Mouse (Mus musculus): Measurements from ENCODE around the gene Rab42. TPM values are rescaled to one million over a fixed set of nuclear protein-coding genes. Genes with fewer than 3 reads are reported as not detected.
A peak's percentile ranks its signal among the peaks of the same experiment; 100 is the strongest.

The Rab42 gene
- total and polyA plus RNA-seq, 2 experiments from 2014 or later = 3.9 TPM; not detected in 1

DNA sequence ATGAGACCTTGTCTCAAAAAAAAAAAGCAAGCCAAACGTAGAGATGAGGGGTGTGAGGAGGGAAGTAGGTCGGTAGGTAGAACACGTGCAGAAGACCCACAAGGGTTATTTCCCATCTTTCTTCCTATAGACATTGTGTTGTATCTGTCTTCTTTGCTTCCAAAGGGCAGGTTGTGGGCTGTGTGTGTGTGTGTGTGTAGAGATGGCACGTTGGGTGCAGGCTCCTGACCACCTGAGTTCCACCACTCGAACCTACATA lies 40.9 kb downstream of the Rab42 start:
- Histone ChIP-seq H3K9me3 (replicated peaks; ENCODE audit: control insufficient read depth, low read length) (no peaks in the 10 kb centered on the region), H3K4me1 (ENCODE audit: control insufficient read depth, insufficient read depth) (peaks cover 10% of the 10 kb centered on the region), H3K36me3 (replicated peaks; ENCODE audit: control insufficient read depth, insufficient read depth, low read length) (no peaks in the 10 kb centered on the region), H3K27ac (ENCODE audit: low read depth) (no peak overlapping the region; the same call in 1 of the 2 replicates), H3K27me3 (ENCODE audit: control insufficient read depth, insufficient read depth, low read length) (no peaks in the 10 kb centered on the region), H3K4me2 (ENCODE audit: low read depth, low read length) (peak overlapping the region; percentile 63; the same call in 1 of the 2 replicates), H3K9ac (replicated peaks; ENCODE audit: low read depth, low read length) (0 out of 2 replicates have a peak overlapping the region, but pooled peaks have one; percentile 97), H3K4me3 (ENCODE audit: low read depth, low read length) (0 out of 2 replicates have a peak overlapping the region, but pooled peaks have one; percentile 89)
- no peak for DNase-seq (ENCODE audit: low spot score)
- 69% methylated on average over 5 of the region's 5 CpGs for WGBS
- TF ChIP-seq CTCF (IDR thresholded peaks at IDR 0.05; ENCODE audit: low read depth) (no peak), EP300 (IDR thresholded peaks at IDR 0.05; ENCODE audit: low read depth) (no peak)
- no peak for ATAC-seq (ENCODE audit: insufficient read depth, low read depth)

DNA sequence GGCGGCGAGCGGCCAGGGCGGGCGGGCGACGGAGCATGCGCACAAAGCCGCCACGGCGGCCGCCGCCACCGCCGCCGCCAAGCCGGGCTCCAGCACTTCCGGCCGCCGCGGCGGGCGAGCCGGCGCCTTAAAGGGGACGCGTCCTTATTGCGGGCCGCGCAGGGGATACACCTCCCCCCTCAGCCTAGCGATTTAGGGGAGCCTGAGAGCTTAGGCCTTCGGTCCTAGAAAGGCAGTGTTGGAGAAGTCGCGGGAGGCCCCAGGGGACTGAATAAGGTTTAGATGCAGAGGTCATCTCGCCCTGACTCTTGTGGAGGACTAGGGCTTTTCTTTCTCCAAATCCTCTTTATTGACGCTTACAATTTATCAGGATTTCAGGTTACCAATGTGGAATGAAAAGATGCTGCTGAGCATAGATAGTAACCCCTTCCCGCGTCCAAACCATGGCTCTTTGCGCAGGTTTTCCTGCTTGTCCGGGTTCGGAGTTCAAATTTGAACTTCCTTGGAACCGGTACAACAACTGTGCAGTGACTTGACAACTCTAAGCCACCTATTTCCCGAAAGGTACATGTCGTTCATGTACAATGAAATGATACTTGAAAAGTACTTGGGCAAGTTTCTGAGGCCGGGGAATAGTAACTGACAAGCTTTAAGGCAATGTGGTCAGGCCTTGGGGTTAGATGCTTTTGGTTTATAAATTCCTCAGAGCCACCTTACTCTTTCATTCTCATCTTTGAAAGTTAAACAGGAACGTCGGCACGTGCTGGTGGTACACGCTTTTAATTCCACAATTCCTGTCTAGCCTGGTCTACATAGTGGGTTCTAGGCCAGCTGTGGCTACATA lies 41.4 kb downstream of the Rab42 start, which contains the start of gene Gmeb1:
Gmeb1 (minus strand) TSS at position 89 of the 844 bp plus-strand sequence.
- Histone ChIP-seq H3K36me3 (replicated peaks; ENCODE audit: control insufficient read depth, insufficient read depth, low read length) (no peaks in the 10 kb centered on the region), H3K4me3 (ENCODE audit: low read depth, low read length) (peak within 1 kb of the TSS; percentile 89), H3K27me3 (ENCODE audit: control insufficient read depth, insufficient read depth, low read length) (no peaks in the 10 kb centered on the region), H3K27ac (ENCODE audit: low read depth) (peak within 1 kb of the TSS; percentile 98), H3K9ac (replicated peaks; ENCODE audit: low read depth, low read length) (peak within 1 kb of the TSS; percentile 97), H3K4me1 (ENCODE audit: control insufficient read depth, insufficient read depth) (peaks cover 10% of the 10 kb centered on the region), H3K4me2 (ENCODE audit: low read depth, low read length) (peak within 1 kb of the TSS; percentile 63), H3K9me3 (replicated peaks; ENCODE audit: control insufficient read depth, low read length) (no peaks in the 10 kb centered on the region)
- DNase-seq (ENCODE audit: low spot score) = peak; percentile 78
- TF ChIP-seq EP300 (IDR thresholded peaks at IDR 0.05; ENCODE audit: low read depth) = no peak
- no peak for TF ChIP-seq CTCF (IDR thresholded peaks at IDR 0.05; ENCODE audit: low read depth)
- peak; percentile 83 for ATAC-seq (ENCODE audit: insufficient read depth, low read depth)
- 10% methylated on average over 47 of the region's 49 CpGs for WGBS

DNA sequence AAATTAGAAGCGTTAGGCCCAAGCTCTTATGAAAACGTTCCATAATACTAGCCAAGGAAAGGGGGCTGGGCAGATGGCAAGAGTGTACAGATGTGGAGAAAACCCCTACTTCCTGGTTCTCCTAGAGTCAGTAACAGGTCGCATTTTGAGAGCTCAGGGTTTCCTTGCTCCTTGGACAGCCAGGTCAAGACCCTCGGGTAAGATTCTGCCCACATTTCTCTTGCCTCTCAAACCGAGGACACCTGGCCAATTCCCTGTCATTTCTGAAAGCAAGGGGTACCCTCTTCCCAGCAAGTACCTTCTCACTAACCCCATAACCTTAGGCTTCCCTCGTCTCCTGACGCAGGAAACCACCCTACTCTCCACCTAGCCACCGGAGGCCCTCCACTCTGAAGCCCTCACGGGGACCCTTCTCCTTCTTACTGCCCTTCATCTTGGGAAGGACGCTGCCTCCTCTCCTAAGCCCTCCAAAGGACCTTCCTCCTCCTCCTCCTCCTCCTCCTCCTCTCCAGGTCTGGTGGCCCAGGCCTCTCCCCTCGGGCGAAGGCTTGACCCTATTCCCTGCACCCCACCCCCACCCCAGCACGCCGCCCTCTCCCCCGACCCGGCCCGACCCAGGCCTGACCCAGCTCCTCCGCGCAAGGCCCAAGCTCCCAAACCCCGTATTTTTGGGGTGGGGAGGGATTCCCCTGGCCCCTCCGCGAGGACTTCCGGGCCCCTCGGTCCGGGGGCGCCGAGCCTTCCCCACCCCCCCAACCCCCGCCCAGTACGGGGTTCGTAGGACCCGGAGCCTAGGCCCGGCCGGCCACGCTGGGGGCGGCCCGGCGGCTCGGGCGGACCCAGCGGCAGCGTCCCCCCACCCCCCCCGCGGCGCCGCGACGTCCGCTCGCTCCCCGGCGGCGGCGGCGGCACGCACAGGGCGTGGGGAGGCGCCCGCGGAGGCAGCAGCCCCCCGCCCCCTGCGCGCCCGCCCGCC lies 42.5 kb downstream of the Rab42 start:
- ATAC-seq (ENCODE audit: insufficient read depth, low read depth) (peak; percentile 91), DNase-seq (ENCODE audit: low spot score) (peak; percentile 51)
- TF ChIP-seq CTCF (IDR thresholded peaks at IDR 0.05; ENCODE audit: low read depth) = no peak
- TF ChIP-seq EP300 (IDR thresholded peaks at IDR 0.05; ENCODE audit: low read depth) = no peak
- H3K4me2 ChIP-seq (ENCODE audit: low read depth, low read length) = peak overlapping the region; percentile 63
- peak overlapping the region; percentile 98 for H3K27ac ChIP-seq (ENCODE audit: low read depth)
- 2% methylated on average over 28 of the region's 64 CpGs for WGBS
- no peaks in the 10 kb centered on the region for H3K9me3 ChIP-seq (replicated peaks; ENCODE audit: control insufficient read depth, low read length)
- peak overlapping the region; percentile 97 for H3K9ac ChIP-seq (replicated peaks; ENCODE audit: low read depth, low read length)
- peaks cover 10% of the 10 kb centered on the region for H3K4me1 ChIP-seq (ENCODE audit: control insufficient read depth, insufficient read depth)
- H3K36me3 ChIP-seq (replicated peaks; ENCODE audit: control insufficient read depth, insufficient read depth, low read length) = no peaks in the 10 kb centered on the region
- H3K27me3 ChIP-seq (ENCODE audit: control insufficient read depth, insufficient read depth, low read length) = no peaks in the 10 kb centered on the region
- peak overlapping the region; percentile 89 for H3K4me3 ChIP-seq (ENCODE audit: low read depth, low read length)

DNA sequence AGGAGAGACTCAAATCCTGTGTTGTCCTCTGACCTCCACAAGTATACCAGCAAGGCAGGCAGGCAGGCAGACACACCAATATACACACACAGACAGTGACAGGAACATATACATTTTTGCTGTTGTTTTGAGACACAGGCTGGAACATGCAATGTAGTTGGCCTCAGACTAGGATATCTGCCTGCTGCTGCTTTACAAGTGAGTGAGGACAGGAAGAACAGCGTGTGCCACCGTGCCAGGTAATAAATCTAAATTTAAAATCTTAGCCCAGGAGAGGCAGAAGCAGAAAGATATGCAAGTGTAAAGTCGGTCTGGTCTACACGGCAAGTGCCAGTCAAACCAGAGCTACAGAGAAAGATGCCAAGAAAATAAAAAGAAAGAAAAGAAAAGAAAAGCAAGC lies 43.9 kb downstream of the Rab42 start:
- H3K4me1 ChIP-seq (ENCODE audit: control insufficient read depth, insufficient read depth) = peaks cover 10% of the 10 kb centered on the region
- H3K4me2 ChIP-seq (ENCODE audit: low read depth, low read length) = peak overlapping the region; percentile 63; the same call in 1 of the 2 replicates
- no peak for DNase-seq (ENCODE audit: low spot score)
- peak overlapping the region; percentile 97 for H3K9ac ChIP-seq (replicated peaks; ENCODE audit: low read depth, low read length)
- H3K9me3 ChIP-seq (replicated peaks; ENCODE audit: control insufficient read depth, low read length) = no peaks in the 10 kb centered on the region
- no peak for TF ChIP-seq EP300 (IDR thresholded peaks at IDR 0.05; ENCODE audit: low read depth)
- TF ChIP-seq CTCF (IDR thresholded peaks at IDR 0.05; ENCODE audit: low read depth) = no peak
- no peaks in the 10 kb centered on the region for H3K36me3 ChIP-seq (replicated peaks; ENCODE audit: control insufficient read depth, insufficient read depth, low read length)
- 32% methylated on average over 4 of the region's 4 CpGs for WGBS
- H3K27ac ChIP-seq (ENCODE audit: low read depth) = peak overlapping the region; percentile 98
- ATAC-seq (ENCODE audit: insufficient read depth, low read depth) = no peak
- H3K4me3 ChIP-seq (ENCODE audit: low read depth, low read length) = peak overlapping the region; percentile 89; the same call in 1 of the 2 replicates
- H3K27me3 ChIP-seq (ENCODE audit: control insufficient read depth, insufficient read depth, low read length) = no peaks in the 10 kb centered on the region

DNA sequence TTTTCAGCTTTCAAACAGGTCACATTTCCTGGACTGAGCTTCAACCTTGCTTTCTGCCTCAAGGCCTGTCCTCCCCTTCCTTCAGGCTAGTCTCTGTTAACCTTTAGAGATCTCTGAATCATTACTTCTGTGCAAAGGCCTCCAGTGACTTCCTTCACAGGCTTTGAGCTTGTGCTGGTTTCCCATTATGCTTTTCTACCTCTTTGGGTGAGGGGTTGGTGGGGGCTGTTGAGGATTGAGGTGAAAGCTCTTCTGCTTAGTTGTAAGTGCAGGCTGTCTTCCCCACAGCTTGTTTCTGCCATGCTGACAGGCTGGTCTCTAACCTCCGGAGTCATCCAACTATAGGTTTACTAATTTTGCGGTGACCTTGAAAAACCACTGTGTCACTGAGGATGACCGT lies 46.8 kb downstream of the Rab42 start:
- H3K9me3 ChIP-seq (replicated peaks; ENCODE audit: control insufficient read depth, low read length) = no peaks in the 10 kb centered on the region
- H3K4me1 ChIP-seq (ENCODE audit: control insufficient read depth, insufficient read depth) = peaks cover 15% of the 10 kb centered on the region
- ATAC-seq (ENCODE audit: insufficient read depth, low read depth) = no peak
- H3K9ac ChIP-seq (replicated peaks; ENCODE audit: low read depth, low read length) = no peak overlapping the region
- no peak for DNase-seq (ENCODE audit: low spot score)
- no peak overlapping the region for H3K27ac ChIP-seq (ENCODE audit: low read depth)
- 77% methylated on average over 3 of the region's 3 CpGs for WGBS
- no peaks in the 10 kb centered on the region for H3K27me3 ChIP-seq (ENCODE audit: control insufficient read depth, insufficient read depth, low read length)
- H3K36me3 ChIP-seq (replicated peaks; ENCODE audit: control insufficient read depth, insufficient read depth, low read length) = peaks cover 3% of the 10 kb centered on the region
- TF ChIP-seq EP300 (IDR thresholded peaks at IDR 0.05; ENCODE audit: low read depth) = no peak
- TF ChIP-seq CTCF (IDR thresholded peaks at IDR 0.05; ENCODE audit: low read depth) = no peak
- no peak overlapping the region for H3K4me3 ChIP-seq (ENCODE audit: low read depth, low read length)
- H3K4me2 ChIP-seq (ENCODE audit: low read depth, low read length) = no peak overlapping the region
